Mouse (Mus musculus) forelimb bud, embryonic 11.5 days (tissue): ENCODE results near the gene Gm973.

Experiments used
- DNase-seq: peaks from one replicate; pipeline ENCODE4 v3.0.0-alpha.2; 2012; ENCODE audit warnings: low read depth, low spot score

Gm973 gene

GRCm38 (mm10) chr1:59684819-59685755, 169.0 kb downstream of the Gm973 start, which contains the start of gene Nop58:
TSS of gene Nop58 (plus strand) at chr1:59684971.
- DNase-seq, result peak; percentile 97
